Mouse (Mus musculus) MEL (cell line): Measurements from ENCODE around the gene Tmem232. TPM values are rescaled to one million over a fixed set of nuclear protein-coding genes. Genes with fewer than 3 reads are reported as not detected.

ENCODE experiments used
- DNase-seq: peaks from one replicate; pipeline ENCODE4 v3.0.0; 2011; ENCODE audit warnings: low read depth, low spot score
- H3K27ac ChIP-seq: 2 replicates; pipeline ENCODE4 v1.5.1; 2012; ENCODE audit warnings: low read depth, mild to moderate bottlenecking, control low read depth, low read length, moderate library complexity; ENCODE audit not compliant: control insufficient read depth
- H3K27me3 ChIP-seq, 2 experiments: fragments of 150-350 bp in 1 of 2; sonication (generic) in 1 of 2; 2 replicates each; pipeline ENCODE4 v1.6.1; 2012; ENCODE audit warnings: low read length in 2 of 2, mild to moderate bottlenecking in 2 of 2, improper control_type of control experiment in 1 of 2, moderate library complexity in 1 of 2; ENCODE audit not compliant: insufficient read depth in 2 of 2, control insufficient read depth in 1 of 2
- H3K36me3 ChIP-seq, 2 experiments: 2 replicates each; pipeline ENCODE4 v1.6.1; 2012 to 2014; ENCODE audit warnings: low read length in 2 of 2, improper control_type of control experiment in 1 of 2, inconsistent platforms in 1 of 2, mild to moderate bottlenecking in 1 of 2; ENCODE audit not compliant: insufficient read depth in 2 of 2, control insufficient read depth in 1 of 2
- H3K4me1 ChIP-seq, 2 experiments: fragments of 150-350 bp in 1 of 2; sonication (generic) in 1 of 2; 2 replicates each; pipeline ENCODE4 v1.6.1; 2012; ENCODE audit warnings: low read length in 2 of 2, improper control_type of control experiment in 1 of 2, mild to moderate bottlenecking in 1 of 2; ENCODE audit not compliant: insufficient read depth in 2 of 2, control insufficient read depth in 1 of 2
- H3K4me3 ChIP-seq, 2 experiments: fragments of 150-350 bp in 1 of 2; sonication (generic) in 1 of 2; 2 replicates each; pipeline ENCODE4 v1.5.1; 2012; ENCODE audit warnings: low read depth in 2 of 2, low read length in 2 of 2, mild to moderate bottlenecking in 2 of 2, moderate library complexity in 2 of 2, control low read depth in 1 of 2, improper control_type of control experiment in 1 of 2; ENCODE audit not compliant: control insufficient read depth in 1 of 2, insufficient read depth in 1 of 2
- H3K79me2 ChIP-seq: 2 replicates; pipeline ENCODE4 v1.6.1; 2012; ENCODE audit warnings: mild to moderate bottlenecking, low read length, moderate library complexity; ENCODE audit not compliant: control insufficient read depth, poor library complexity, insufficient read depth
- H3K9ac ChIP-seq: 2 replicates; pipeline ENCODE4 v1.6.1; 2012; ENCODE audit warnings: low read depth, mild to moderate bottlenecking, control low read depth, low read length, moderate library complexity; ENCODE audit not compliant: control insufficient read depth, poor library complexity, severe bottlenecking
- H3K9me3 ChIP-seq: fragments of 150-350 bp; sonication (generic); replicated peaks from 2 replicates; pipeline ENCODE4 v1.6.1; 2012; ENCODE audit warnings: mild to moderate bottlenecking, low read length, improper control_type of control experiment, moderate library complexity; ENCODE audit not compliant: insufficient read depth
- BHLHE40 ChIP-seq: IDR thresholded peaks from 2 replicates; pipeline ENCODE4 v1.6.1; 2012; ENCODE audit warnings: low read depth, mild to moderate bottlenecking, inconsistent platforms, low read length, improper control_type of control experiment, borderline replicate concordance
- CHD1 ChIP-seq: IDR thresholded peaks from 2 replicates; pipeline ENCODE4 v1.6.1; 2012; ENCODE audit warnings: low read depth, mild to moderate bottlenecking, inconsistent platforms, low read length, improper control_type of control experiment
- CHD2 ChIP-seq: IDR thresholded peaks from 2 replicates; pipeline ENCODE4 v1.6.1; 2011; ENCODE audit warnings: low read length, improper control_type of control experiment
- ELF1 ChIP-seq: IDR thresholded peaks from 2 replicates; pipeline ENCODE4 v1.6.1; 2014; ENCODE audit warnings: low read depth, mild to moderate bottlenecking, inconsistent platforms, low read length, improper control_type of control experiment, moderate library complexity
- EP300 ChIP-seq, 2 experiments: IDR thresholded peaks; 2 replicates each; pipeline ENCODE4 v1.6.1; 2011; ENCODE audit warnings: improper control_type of control experiment in 2 of 2, low read length in 2 of 2, low read depth in 1 of 2, mild to moderate bottlenecking in 1 of 2
- ETS1 ChIP-seq: IDR thresholded peaks from 2 replicates; pipeline ENCODE4 v1.6.1; 2012; ENCODE audit warnings: low read depth, mild to moderate bottlenecking, inconsistent platforms, low read length, improper control_type of control experiment, moderate library complexity
- GATA1 ChIP-seq: IDR thresholded peaks from 2 replicates; pipeline ENCODE4 v1.6.1; 2011; ENCODE audit warnings: low read depth, low read length, improper control_type of control experiment
- HCFC1 ChIP-seq: IDR thresholded peaks from 2 replicates; pipeline ENCODE4 v1.6.1; 2012; ENCODE audit warnings: low read depth, mild to moderate bottlenecking, inconsistent platforms, low read length, improper control_type of control experiment, moderate library complexity
- JUND ChIP-seq: IDR thresholded peaks from 2 replicates; pipeline ENCODE4 v1.6.1; 2011; ENCODE audit warnings: low read depth, mild to moderate bottlenecking, improper control_type of control experiment, low read length
- KAT2A ChIP-seq: conservative IDR thresholded peaks from 2 replicates; pipeline ENCODE4 v1.6.1; 2012; ENCODE audit warnings: low read depth, low read length, improper control_type of control experiment, inconsistent platforms
- MAFK ChIP-seq: IDR thresholded peaks from 2 replicates; pipeline ENCODE4 v1.6.1; 2011; ENCODE audit warnings: low read depth, mild to moderate bottlenecking, low read length, improper control_type of control experiment, borderline replicate concordance
- MAX ChIP-seq: IDR thresholded peaks from 2 replicates; pipeline ENCODE4 v1.6.1; 2011; ENCODE audit warnings: low read length, improper control_type of control experiment
- MAZ ChIP-seq: IDR thresholded peaks from 2 replicates; pipeline ENCODE4 v1.6.1; 2012; ENCODE audit warnings: low read depth, mild to moderate bottlenecking, inconsistent platforms, low read length, improper control_type of control experiment
- MEF2A ChIP-seq: IDR thresholded peaks from 2 replicates; pipeline ENCODE4 v1.6.1; 2014; ENCODE audit warnings: low read depth, mild to moderate bottlenecking, inconsistent platforms, low read length, improper control_type of control experiment; ENCODE audit not compliant: poor library complexity, insufficient replicate concordance, severe bottlenecking; ENCODE audit errors: extremely low read depth
- MYB ChIP-seq: IDR thresholded peaks from 2 replicates; pipeline ENCODE4 v1.6.1; 2011; ENCODE audit warnings: mild to moderate bottlenecking, low read depth, low read length, improper control_type of control experiment
- MYC ChIP-seq: IDR thresholded peaks from 2 replicates; pipeline ENCODE4 v1.6.1; 2011; ENCODE audit warnings: low read depth, mild to moderate bottlenecking, low read length, improper control_type of control experiment, moderate library complexity
- NELFE ChIP-seq: IDR thresholded peaks from 2 replicates; pipeline ENCODE4 v1.6.1; 2011; ENCODE audit warnings: low read depth, low read length, improper control_type of control experiment
- NRF1 ChIP-seq: IDR thresholded peaks from 2 replicates; pipeline ENCODE4 v1.6.1; 2014; ENCODE audit warnings: low read depth, mild to moderate bottlenecking, inconsistent platforms, low read length, improper control_type of control experiment, moderate library complexity; ENCODE audit not compliant: poor library complexity, insufficient read depth, severe bottlenecking
- POLR2A ChIP-seq, 2 experiments: IDR thresholded peaks; 2 replicates each; pipeline ENCODE4 v1.6.1; 2011 to 2012; ENCODE audit warnings: low read length in 2 of 2, mild to moderate bottlenecking in 2 of 2, control low read depth in 1 of 2, improper control_type of control experiment in 1 of 2, low read depth in 1 of 2, moderate library complexity in 1 of 2; ENCODE audit not compliant: control insufficient read depth in 1 of 2, insufficient read depth in 1 of 2, poor library complexity in 1 of 2
- RAD21 ChIP-seq: IDR thresholded peaks from 2 replicates; pipeline ENCODE4 v1.6.1; 2011; ENCODE audit warnings: mild to moderate bottlenecking, low read depth, low read length, improper control_type of control experiment
- RCOR1 ChIP-seq: IDR thresholded peaks from 2 replicates; pipeline ENCODE4 v1.6.1; 2012; ENCODE audit warnings: low read depth, mild to moderate bottlenecking, inconsistent platforms, low read length, improper control_type of control experiment
- SIN3A ChIP-seq: IDR thresholded peaks from 2 replicates; pipeline ENCODE4 v1.6.1; 2012; ENCODE audit warnings: low read length, improper control_type of control experiment, inconsistent platforms
- SMC3 ChIP-seq: IDR thresholded peaks from 2 replicates; pipeline ENCODE4 v1.6.1; 2011; ENCODE audit warnings: low read depth, low read length, improper control_type of control experiment
- TAL1 ChIP-seq: IDR thresholded peaks from 2 replicates; pipeline ENCODE4 v1.6.1; 2012; ENCODE audit warnings: mild to moderate bottlenecking, inconsistent platforms, low read length, moderate library complexity, mixed read lengths
- TCF12 ChIP-seq: IDR thresholded peaks from 2 replicates; pipeline ENCODE4 v1.6.1; 2014; ENCODE audit warnings: low read depth, mild to moderate bottlenecking, inconsistent platforms, low read length, improper control_type of control experiment, moderate library complexity
- UBTF ChIP-seq: IDR thresholded peaks from 2 replicates; pipeline ENCODE4 v1.6.1; 2012; ENCODE audit warnings: low read depth, mild to moderate bottlenecking, inconsistent platforms, low read length, improper control_type of control experiment, moderate library complexity, borderline replicate concordance; ENCODE audit not compliant: insufficient read depth
- USF1 ChIP-seq: IDR thresholded peaks from 2 replicates; pipeline ENCODE4 v1.6.1; 2014; ENCODE audit warnings: low read depth, mild to moderate bottlenecking, inconsistent platforms, low read length, improper control_type of control experiment, moderate library complexity
- USF2 ChIP-seq, 2 experiments: IDR thresholded peaks; 2 replicates each; pipeline ENCODE4 v1.6.1; 2011 to 2012; ENCODE audit warnings: improper control_type of control experiment in 2 of 2, low read length in 2 of 2, borderline replicate concordance in 1 of 2, inconsistent platforms in 1 of 2, low read depth in 1 of 2, mild to moderate bottlenecking in 1 of 2; ENCODE audit not compliant: insufficient read depth in 1 of 2
- ZC3H11A ChIP-seq: IDR thresholded peaks from 2 replicates; pipeline ENCODE4 v1.6.1; 2012; ENCODE audit warnings: low read depth, mild to moderate bottlenecking, inconsistent platforms, low read length, improper control_type of control experiment
- ZKSCAN1 ChIP-seq: IDR thresholded peaks from 2 replicates; pipeline ENCODE4 v1.6.1; 2012; ENCODE audit warnings: low read depth, mild to moderate bottlenecking, inconsistent platforms, low read length, improper control_type of control experiment, moderate library complexity
- ZMIZ1 ChIP-seq: IDR thresholded peaks from 2 replicates; pipeline ENCODE4 v1.6.1; 2012; ENCODE audit warnings: low read depth, mild to moderate bottlenecking, inconsistent platforms, low read length, improper control_type of control experiment, moderate library complexity
- ZNF384 ChIP-seq: IDR thresholded peaks from 2 replicates; pipeline ENCODE4 v1.6.1; 2012; ENCODE audit warnings: low read depth, mild to moderate bottlenecking, inconsistent platforms, low read length, improper control_type of control experiment
- polyA plus RNA-seq, 2 experiments: library from polyadenylated mRNA; stranded (reverse) in 1 of 2; unstranded in 1 of 2; fragments of >175 nt in 1 of 2; fragments of >200 nt in 1 of 2; gene quantifications; 2 replicates each; pipeline versions ENCODE4 v1.2.1 to v1.2.4; 2012; ENCODE audit warnings: low replicate concordance in 2 of 2, low read depth in 1 of 2; ENCODE audit not compliant: insufficient read length in 2 of 2, insufficient read depth in 1 of 2, missing spikeins in 1 of 2
- total RNA-seq: library from RNA; depleted of rRNA; stranded (reverse); fragments of 300-350 nt; gene quantifications from 2 replicates; pipeline ENCODE4 v1.2.3, GENCODE M21; 2012

Gene Tmem232
- total and polyA plus RNA-seq, 3 experiments, result 0.04 TPM; not detected in 2

- TF ChIP-seq ZMIZ1 (no peak), USF1 (no peak), MAX (no peak; the same call in 1 of the 2 replicates), TCF12 (no peak), USF2 (IDR thresholded peaks at IDR 0.05; ENCODE audit: borderline replicate concordance in 1 of 2, insufficient read depth in 1 of 2, low read depth in 1 of 2, low read length in 2 of 2) (no peak), GATA1 (no peak), ZKSCAN1 (no peak), ZC3H11A (peak; percentile 13; the same call in 1 of the 2 replicates), TAL1 (no peak), NRF1 (no peak), HCFC1 (0 out of 2 replicates have a peak, but pooled peaks have one; percentile 22), MYB (no peak), MAZ (no peak), RAD21 (peak; percentile 65), SMC3 (peak; percentile 44)
Measured at GRCm38 (mm10) chr17:65558217-65558616, 17.6 kb upstream of the Tmem232 start (continued).

DNA sequence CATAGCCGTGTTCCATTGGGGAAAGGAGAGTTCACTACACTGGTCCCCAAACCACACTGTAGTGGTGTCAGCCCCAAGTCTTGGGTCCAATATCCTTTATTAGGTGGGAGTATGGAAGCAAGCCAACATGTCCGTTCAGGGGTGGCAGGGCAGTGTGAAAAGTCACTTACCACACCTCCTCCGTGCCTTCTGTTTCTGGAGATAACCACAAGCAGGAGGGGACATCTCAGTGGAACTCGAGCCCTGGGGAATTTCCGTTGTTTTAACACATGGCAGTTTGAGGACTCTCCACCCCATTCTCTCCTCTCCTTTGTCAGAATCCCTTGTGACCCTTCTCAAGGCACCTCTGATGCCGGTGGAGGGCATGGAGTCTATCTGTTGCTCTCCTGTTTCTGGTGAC is 16.6 kb upstream of the Tmem232 start:
- Histone ChIP-seq H3K4me1 (peaks cover 3 to 20% of the 10 kb centered on the region in 2 experiments), H3K27me3 (no peaks in the 10 kb centered on the region), H3K27ac (peak overlapping the region; percentile 41), H3K9ac (peak overlapping the region; percentile 49), H3K79me2 (no peaks in the 10 kb centered on the region), H3K4me3 (peak overlapping the region; percentile 52 to 58)
- TF ChIP-seq MAFK (no peak), ELF1 (no peak), MYC (peak; percentile 47; the same call in 1 of the 2 replicates), TAL1 (peak; percentile 87), ZC3H11A (no peak), BHLHE40 (no peak), EP300 (IDR thresholded peaks at IDR 0.05; ENCODE audit: low read depth in 1 of 2, low read length in 2 of 2) (peak; percentile 68 to 76), KAT2A (no peak), RAD21 (no peak), SMC3 (no peak), UBTF (no peak), JUND (no peak), ETS1 (0 out of 2 replicates have a peak, but pooled peaks have one; percentile 44), GATA1 (peak; percentile 48; the same call in 1 of the 2 replicates), NELFE (no peak), ZKSCAN1 (no peak), TCF12 (peak; percentile 75), MEF2A (no peak), CHD2 (no peak), ZNF384 (no peak), MYB (peak; percentile 62; the same call in 1 of the 2 replicates), MAX (peak; percentile 55), CHD1 (no peak), RCOR1 (0 out of 2 replicates have a peak, but pooled peaks have one; percentile 18), POLR2A (IDR thresholded peaks at IDR 0.05; ENCODE audit: control insufficient read depth in 1 of 2, insufficient read depth in 1 of 2, low read depth in 1 of 2, low read length in 2 of 2, poor library complexity in 1 of 2) (no peak; a peak in 1 of 4 replicates), MAZ (0 out of 2 replicates have a peak, but pooled peaks have one; percentile 31), USF2 (IDR thresholded peaks at IDR 0.05; ENCODE audit: borderline replicate concordance in 1 of 2, insufficient read depth in 1 of 2, low read depth in 1 of 2, low read length in 2 of 2) (no peak), SIN3A (peak; percentile 53), NRF1 (no peak), HCFC1 (no peak)
- TF ChIP-seq, all 39 proteins: peak for 11
- peak; percentile 69 for DNase-seq
- no peaks in the 10 kb centered on the region for H3K9me3 ChIP-seq
- peaks cover 0 to 4% of the 10 kb centered on the region in 2 experiments; a peak in 1 of 4 replicates for H3K36me3 ChIP-seq
